Mouse (Mus musculus) midbrain, embryonic 14.5 days (tissue): ENCODE results near the gene Pacsin3. TPM values are rescaled to one million over a fixed set of nuclear protein-coding genes. Genes with fewer than 3 reads are reported as not detected.

Source experiments
- ATAC-seq: fragments of 200-750 bp; cut with Nextera tagmentation; 2 replicates; pipeline ENCODE4 v1.8.0; 2017; ENCODE audit warnings: moderate number of reproducible peaks, moderate library complexity; ENCODE audit not compliant: low FRiP score, low TSS enrichment
- DNase-seq: peaks from one replicate; pipeline ENCODE4 v3.0.0-alpha.2; 2015
- H3K27ac ChIP-seq: fragments of 300-500 bp; sonication (generic); replicated peaks from 2 replicates; pipeline ENCODE4 v1.5.1; 2014; ENCODE audit warnings: mild to moderate bottlenecking, low read depth, low read length, moderate library complexity
- H3K27me3 ChIP-seq: fragments of 300-500 bp; sonication (generic); 2 replicates; pipeline ENCODE4 v1.6.1; 2014; ENCODE audit warnings: low read length, control low read depth, mixed read lengths; ENCODE audit not compliant: control insufficient read depth, insufficient read depth
- H3K36me3 ChIP-seq: fragments of 300-500 bp; sonication (generic); 2 replicates; pipeline ENCODE4 v1.6.1; 2014; ENCODE audit warnings: low read length, control low read depth; ENCODE audit not compliant: control insufficient read depth, insufficient read depth
- H3K4me1 ChIP-seq: fragments of 300-500 bp; sonication (generic); 2 replicates; pipeline ENCODE4 v1.6.1; 2014; ENCODE audit warnings: mild to moderate bottlenecking, antibody characterized with exemption, low read length, control low read depth; ENCODE audit not compliant: control insufficient read depth, insufficient read depth
- H3K4me2 ChIP-seq: fragments of 300-500 bp; sonication (generic); 2 replicates; pipeline ENCODE4 v1.6.1; 2014; ENCODE audit warnings: mild to moderate bottlenecking, low read length, moderate library complexity
- H3K4me3 ChIP-seq: fragments of 300-500 bp; sonication (generic); replicated peaks from 2 replicates; pipeline ENCODE4 v1.5.1; 2014; ENCODE audit warnings: low read depth, low read length
- H3K9ac ChIP-seq: fragments of 300-500 bp; sonication (generic); replicated peaks from 2 replicates; pipeline ENCODE4 v1.6.1; 2014; ENCODE audit warnings: mild to moderate bottlenecking, low read length, moderate library complexity
- H3K9me3 ChIP-seq: fragments of 300-500 bp; sonication (generic); 2 replicates; pipeline ENCODE4 v1.6.1; 2016; ENCODE audit warnings: low read length, control low read depth, mixed read lengths; ENCODE audit not compliant: control insufficient read depth
- WGBS: fragments of 180-500 bp; shearing (Covaris S2); extraction: QIAGEN DNeasy Blood & Tissue Kit; methylation state at CpG from one replicate; pipeline ENCODE4 v1.1.7; 2014; 5-methylcytosine and 5-hydroxymethylcytosine counted together
- polyA plus RNA-seq: library from polyadenylated mRNA; unstranded; fragments of >200 nt; fragmentation: Nextera tagmentation; extraction: Ambion mirVana; gene quantifications from 2 replicates; pipeline ENCODE4 v1.2.1, GENCODE M21; 2014

Gene Pacsin3
- polyA plus RNA-seq, 1 experiment from 2014 or later: 11.4 TPM

DNA sequence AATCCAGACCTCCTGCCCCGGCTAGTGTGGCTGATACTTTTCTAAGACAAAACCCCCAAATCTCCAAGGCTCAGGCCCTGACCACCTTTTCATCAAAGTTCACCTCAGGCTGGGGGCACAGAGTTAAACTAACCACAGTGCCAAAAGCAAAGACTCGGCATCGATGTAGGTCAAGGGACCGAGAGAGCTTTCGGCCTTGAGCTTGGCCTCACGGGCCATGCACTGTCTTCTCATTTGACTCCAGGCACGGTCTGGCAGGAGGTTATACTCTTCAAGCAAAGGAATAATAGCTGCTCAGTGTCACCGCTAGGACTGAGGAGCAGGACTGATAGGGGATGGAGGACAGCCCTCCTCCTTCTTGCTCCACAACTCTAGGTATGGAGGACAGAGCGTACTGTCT lies 50.2 kb downstream of the Pacsin3 start:
- Histone ChIP-seq H3K27me3 (no peaks in the 10 kb centered on the region), H3K4me2 (no peak overlapping the region), H3K27ac (no peak overlapping the region), H3K9me3 (no peaks in the 10 kb centered on the region), H3K4me1 (no peaks in the 10 kb centered on the region), H3K4me3 (no peak overlapping the region), H3K9ac (no peak overlapping the region), H3K36me3 (no peaks in the 10 kb centered on the region)
- 93% methylated on average over 9 of the region's 9 CpGs for WGBS
- ATAC-seq: no peak
- DNase-seq: no peak

DNA sequence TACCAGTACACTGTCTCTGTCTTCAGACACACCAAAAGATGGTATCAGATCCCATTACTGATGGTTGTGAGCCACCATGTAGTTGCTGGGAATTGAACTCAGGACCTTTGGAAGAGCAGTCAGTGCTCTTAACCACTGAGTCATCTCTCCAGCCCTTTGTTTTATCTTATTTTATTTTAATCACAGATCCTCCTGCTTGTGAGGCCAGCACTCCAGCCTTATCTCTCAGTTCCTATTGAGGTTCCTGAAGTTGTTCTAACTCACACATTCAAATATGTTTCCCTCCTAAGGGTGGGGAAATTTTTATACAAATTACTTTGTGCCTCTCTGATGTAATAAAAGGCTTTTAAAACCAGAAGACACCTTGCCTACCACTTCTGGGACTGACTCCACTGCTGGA lies 50.8 kb downstream of the Pacsin3 start:
- Histone ChIP-seq H3K27me3 (no peaks in the 10 kb centered on the region), H3K9ac (no peak overlapping the region), H3K4me3 (no peak overlapping the region), H3K9me3 (no peaks in the 10 kb centered on the region), H3K4me1 (no peaks in the 10 kb centered on the region), H3K27ac (no peak overlapping the region), H3K36me3 (no peaks in the 10 kb centered on the region), H3K4me2 (no peak overlapping the region)
- ATAC-seq: no peak
- DNase-seq: no peak

GRCm38 (mm10) chr2:91308680-91309079 lies 52.9 kb downstream of the Pacsin3 start:
- Histone ChIP-seq H3K4me3 (no peak overlapping the region), H3K36me3 (no peaks in the 10 kb centered on the region), H3K4me2 (no peak overlapping the region), H3K4me1 (no peaks in the 10 kb centered on the region), H3K27ac (no peak overlapping the region), H3K9me3 (no peaks in the 10 kb centered on the region), H3K27me3 (no peaks in the 10 kb centered on the region), H3K9ac (no peak overlapping the region)
- WGBS: 64% methylated on average over 5 of the region's 5 CpGs
- DNase-seq (no peak), ATAC-seq (no peak)

- Histone ChIP-seq H3K36me3 (no peaks in the 10 kb centered on the region), H3K4me3 (no peak overlapping the region), H3K4me1 (no peaks in the 10 kb centered on the region), H3K9me3 (no peaks in the 10 kb centered on the region), H3K9ac (no peak overlapping the region), H3K27me3 (no peaks in the 10 kb centered on the region), H3K27ac (no peak overlapping the region), H3K4me2 (no peak overlapping the region)
- 67% methylated on average over 3 of the region's 3 CpGs for WGBS
- no peak for ATAC-seq
- DNase-seq: no peak
These were observed 53.8 kb downstream of the Pacsin3 start for GRCm38 (mm10) chr2:91309546-91309945.

GRCm38 (mm10) chr2:91312578-91313311 lies 57.0 kb downstream of the Pacsin3 start:
- no peak overlapping the region for H3K4me3 ChIP-seq
- H3K4me2 ChIP-seq: no peak overlapping the region
- no peaks in the 10 kb centered on the region for H3K36me3 ChIP-seq
- 33% methylated on average over 10 of the region's 10 CpGs for WGBS
- DNase-seq (peak; percentile 42), ATAC-seq (no peak)
- no peak overlapping the region; the same call in 1 of the 2 replicates for H3K27ac ChIP-seq
- H3K27me3 ChIP-seq: no peaks in the 10 kb centered on the region
- H3K9ac ChIP-seq: no peak overlapping the region
- no peaks in the 10 kb centered on the region for H3K9me3 ChIP-seq
- no peaks in the 10 kb centered on the region for H3K4me1 ChIP-seq

- Histone ChIP-seq H3K27me3 (no peaks in the 10 kb centered on the region), H3K27ac (no peak overlapping the region), H3K9ac (no peak overlapping the region), H3K9me3 (no peaks in the 10 kb centered on the region), H3K4me3 (no peak overlapping the region), H3K36me3 (no peaks in the 10 kb centered on the region), H3K4me1 (no peaks in the 10 kb centered on the region), H3K4me2 (no peak overlapping the region)
- ATAC-seq (no peak), DNase-seq (no peak)
- 94% methylated on average over 7 of the region's 7 CpGs for WGBS
These were observed 58.4 kb downstream of the Pacsin3 start for GRCm38 (mm10) chr2:91314184-91314583.

Other genes with a start within 250 kb of the Pacsin3 start
- gene Rapsn, start 220.3 kb upstream of the Pacsin3 start, polyA plus RNA-seq: 0.57 TPM in 2 replicates
- gene Psmc3, start 201.9 kb upstream of the Pacsin3 start, polyA plus RNA-seq: 232 and 271 TPM in 2 replicates
- 21.9 and 26.7 TPM in 2 replicates for gene Slc39a13, start 185.5 kb upstream of the Pacsin3 start, polyA plus RNA-seq
- 1.2 and 2.4 TPM in 2 replicates for gene Spi1, start 173.6 kb upstream of the Pacsin3 start, polyA plus RNA-seq
- gene Mybpc3, start 137.8 kb upstream of the Pacsin3 start, polyA plus RNA-seq: not detected in 2 replicates
- gene Madd, start 72.1 kb upstream of the Pacsin3 start, polyA plus RNA-seq: 43.3 and 56.3 TPM in 2 replicates
- 0.90 and 2.6 TPM in 2 replicates for gene Nr1h3, start 53.1 kb upstream of the Pacsin3 start, polyA plus RNA-seq
- 33.1 and 50.8 TPM in 2 replicates for gene Acp2, start 53.1 kb upstream of the Pacsin3 start, polyA plus RNA-seq
- gene Ddb2, start 19.0 kb upstream of the Pacsin3 start, polyA plus RNA-seq: 10.6 and 14.6 TPM in 2 replicates
- gene Arfgap2, start 9.0 kb downstream of the Pacsin3 start, polyA plus RNA-seq: 64.2 and 71.8 TPM in 2 replicates
- 175 and 176 TPM in 2 replicates for gene 1110051M20Rik, start 188.8 kb downstream of the Pacsin3 start, polyA plus RNA-seq
- 2.8 and 4.7 TPM in 2 replicates for gene Lrp4, start 201.6 kb downstream of the Pacsin3 start, polyA plus RNA-seq